Mouse (Mus musculus): ENCODE results near the gene Cep131. TPM values are rescaled to one million over a fixed set of nuclear protein-coding genes. Genes with fewer than 3 reads are reported as not detected.
A peak's percentile ranks its signal among the peaks of the same experiment; 100 is the strongest.

Cep131 gene
- polyA plus RNA-seq, 1 experiment: 10.4 TPM

DNA sequence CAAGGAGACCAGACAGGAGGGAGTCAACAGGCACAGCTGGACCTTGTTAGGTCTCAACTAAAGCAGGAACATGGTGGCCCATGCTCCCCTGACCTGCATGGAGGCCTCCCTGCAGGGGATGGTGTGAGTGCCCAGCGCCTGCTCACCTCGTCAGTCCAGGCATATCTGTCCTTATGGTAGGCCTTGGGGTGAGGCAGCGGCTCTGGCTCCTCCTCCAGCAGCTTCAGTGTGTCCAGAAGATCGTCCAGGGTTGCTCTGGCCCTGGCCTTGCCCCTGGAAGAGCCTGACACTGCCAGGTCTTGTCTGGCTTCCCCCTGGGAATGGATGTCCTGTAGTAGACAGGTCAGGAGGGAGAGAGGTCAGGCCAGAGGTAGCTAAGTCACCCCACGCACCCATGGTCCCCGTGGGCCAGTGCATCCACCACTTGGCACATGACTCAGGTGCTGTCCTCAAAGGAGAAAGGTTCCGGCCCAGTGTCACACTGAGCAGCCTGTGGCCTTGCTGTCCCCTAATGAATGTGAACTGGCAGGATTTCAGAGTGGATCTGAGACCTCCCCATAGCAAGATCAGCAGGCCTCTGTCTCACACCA, 14.8 kb downstream of the Cep131 start:
- peaks cover 13% of the 10 kb centered on the region; the same call in 1 of the 2 replicates for H3K4me1 ChIP-seq
- H3K36me3 ChIP-seq (replicated peaks; ENCODE audit: low read length): peaks cover 64% of the 10 kb centered on the region
- H3K9me3 ChIP-seq: no peaks in the 10 kb centered on the region
- peak overlapping the region; percentile 7 for H3K4me3 ChIP-seq (replicated peaks)
- TF ChIP-seq GATA1 (IDR thresholded peaks at IDR 0.05; ENCODE audit: borderline replicate concordance, low read length) (no peak), FLI1 (IDR thresholded peaks at IDR 0.05; ENCODE audit: low read length) (no peak)
- peaks cover 32% of the 10 kb centered on the region for H3K27me3 ChIP-seq (replicated peaks)

DNA sequence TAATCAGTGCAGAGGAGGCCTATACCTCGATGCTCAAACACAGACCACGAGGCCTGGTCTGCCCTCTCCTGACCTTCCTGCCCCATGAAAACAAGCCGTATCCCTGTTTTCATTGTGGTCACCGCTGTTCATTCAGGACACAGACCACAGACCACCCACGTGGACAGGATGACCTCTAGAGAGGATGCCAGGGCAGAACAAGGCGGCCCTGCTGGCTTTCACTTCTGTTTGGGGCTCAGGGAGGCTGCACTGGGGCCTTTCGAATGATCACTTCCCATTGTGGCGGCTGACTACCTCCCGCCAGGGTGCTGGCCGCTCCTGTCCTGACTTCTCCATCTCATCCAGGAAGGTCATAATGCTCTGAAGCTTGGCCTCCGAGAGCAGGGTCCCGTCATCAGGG, 15.6 kb downstream of the Cep131 start:
- Histone ChIP-seq H3K27me3 (replicated peaks) (peaks cover 35% of the 10 kb centered on the region), H3K4me1 (peaks cover 13% of the 10 kb centered on the region; the same call in 1 of the 2 replicates), H3K9me3 (no peaks in the 10 kb centered on the region), H3K4me3 (replicated peaks) (no peak overlapping the region), H3K36me3 (replicated peaks; ENCODE audit: low read length) (peaks cover 63% of the 10 kb centered on the region)
- TF ChIP-seq FLI1 (IDR thresholded peaks at IDR 0.05; ENCODE audit: low read length): no peak
- no peak for TF ChIP-seq GATA1 (IDR thresholded peaks at IDR 0.05; ENCODE audit: borderline replicate concordance, low read length)

DNA sequence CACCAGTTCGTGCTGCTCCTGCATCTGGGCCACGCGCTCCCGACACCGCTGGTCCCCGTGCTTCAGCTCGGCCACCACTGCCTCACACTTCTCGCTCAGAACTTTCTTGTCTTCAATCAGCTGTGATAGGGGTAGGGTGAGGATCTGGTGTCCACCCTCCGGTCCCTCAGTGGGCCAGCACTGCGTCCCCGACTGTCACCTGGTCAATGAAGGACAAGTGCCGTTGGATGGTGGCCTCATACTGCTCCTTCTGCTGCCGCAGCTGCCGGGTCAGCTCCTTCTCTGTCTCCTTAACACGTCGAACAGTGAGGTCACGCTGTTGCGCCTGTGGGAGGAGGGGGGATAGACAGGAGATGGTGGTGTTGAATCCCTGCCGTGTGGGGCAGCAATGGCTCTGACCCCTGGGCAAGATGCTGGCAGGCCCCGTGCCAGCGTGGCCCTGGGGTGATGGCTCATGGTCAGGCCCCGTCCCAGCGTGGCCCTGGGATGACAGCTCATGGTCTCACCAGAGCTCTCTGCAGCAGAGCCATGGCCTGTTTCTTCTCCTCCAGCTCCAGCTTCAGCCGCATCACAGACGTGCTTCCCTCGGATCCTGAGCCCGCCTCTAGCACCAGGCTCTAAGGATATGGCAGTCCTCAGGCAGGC, 16.2 kb downstream of the Cep131 start:
- TF ChIP-seq GATA1 (IDR thresholded peaks at IDR 0.05; ENCODE audit: borderline replicate concordance, low read length) (no peak), FLI1 (IDR thresholded peaks at IDR 0.05; ENCODE audit: low read length) (no peak)
- Histone ChIP-seq H3K4me3 (replicated peaks) (no peak overlapping the region), H3K27me3 (replicated peaks) (peaks cover 35% of the 10 kb centered on the region), H3K4me1 (peaks cover 18% of the 10 kb centered on the region; the same call in 1 of the 2 replicates), H3K36me3 (replicated peaks; ENCODE audit: low read length) (peaks cover 60% of the 10 kb centered on the region), H3K9me3 (no peaks in the 10 kb centered on the region)

DNA sequence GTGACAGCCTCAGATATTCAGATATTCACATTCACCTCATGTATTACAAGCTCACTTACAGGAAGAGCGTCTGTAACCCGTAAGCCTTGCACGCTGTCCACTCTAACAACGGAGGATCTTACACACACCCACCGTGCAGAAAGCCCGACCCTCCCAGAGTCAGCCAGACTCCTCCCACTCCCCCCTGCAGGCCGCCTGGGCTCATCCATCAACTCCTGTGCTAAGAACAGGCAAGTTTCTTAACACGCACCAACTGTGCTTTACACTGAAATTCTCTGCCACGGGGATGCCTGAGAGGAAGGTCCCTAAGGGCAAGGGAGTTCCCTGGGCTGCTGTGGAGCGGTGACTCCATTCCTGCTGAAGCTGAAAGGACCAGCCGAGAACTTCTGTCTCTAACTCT, 17.4 kb downstream of the Cep131 start:
- Histone ChIP-seq H3K27me3 (replicated peaks) (peaks cover 42% of the 10 kb centered on the region), H3K4me1 (peaks cover 29% of the 10 kb centered on the region), H3K36me3 (replicated peaks; ENCODE audit: low read length) (peaks cover 60% of the 10 kb centered on the region), H3K9me3 (no peaks in the 10 kb centered on the region), H3K4me3 (replicated peaks) (no peak overlapping the region)
- TF ChIP-seq FLI1 (IDR thresholded peaks at IDR 0.05; ENCODE audit: low read length) (no peak), GATA1 (IDR thresholded peaks at IDR 0.05; ENCODE audit: borderline replicate concordance, low read length) (no peak)

DNA sequence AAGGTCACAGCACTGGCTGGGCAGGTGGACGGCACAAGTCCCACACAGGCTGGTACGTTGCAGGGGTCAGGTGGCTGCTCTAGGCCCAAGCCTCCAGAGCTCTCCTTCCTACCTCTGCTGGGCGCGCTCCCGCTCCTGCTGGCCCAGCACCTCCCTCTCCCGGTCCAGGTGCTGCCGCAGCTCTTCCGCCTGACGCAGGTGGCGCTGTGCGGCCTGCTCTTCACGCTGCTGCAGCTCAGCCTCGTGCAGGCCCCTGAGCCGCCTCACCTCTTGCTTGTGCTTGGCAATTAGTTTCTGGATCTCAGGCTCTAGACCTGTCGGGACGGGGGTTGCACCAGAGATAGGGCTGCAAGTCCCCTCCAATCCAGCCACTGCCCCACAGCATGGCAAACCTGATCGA, 18.8 kb downstream of the Cep131 start:
- Histone ChIP-seq H3K9me3 (no peaks in the 10 kb centered on the region), H3K27me3 (replicated peaks) (peaks cover 47% of the 10 kb centered on the region), H3K4me3 (replicated peaks) (no peak overlapping the region), H3K36me3 (replicated peaks; ENCODE audit: low read length) (peaks cover 60% of the 10 kb centered on the region), H3K4me1 (peaks cover 38% of the 10 kb centered on the region)
- TF ChIP-seq GATA1 (IDR thresholded peaks at IDR 0.05; ENCODE audit: borderline replicate concordance, low read length) (no peak), FLI1 (IDR thresholded peaks at IDR 0.05; ENCODE audit: low read length) (no peak)

DNA sequence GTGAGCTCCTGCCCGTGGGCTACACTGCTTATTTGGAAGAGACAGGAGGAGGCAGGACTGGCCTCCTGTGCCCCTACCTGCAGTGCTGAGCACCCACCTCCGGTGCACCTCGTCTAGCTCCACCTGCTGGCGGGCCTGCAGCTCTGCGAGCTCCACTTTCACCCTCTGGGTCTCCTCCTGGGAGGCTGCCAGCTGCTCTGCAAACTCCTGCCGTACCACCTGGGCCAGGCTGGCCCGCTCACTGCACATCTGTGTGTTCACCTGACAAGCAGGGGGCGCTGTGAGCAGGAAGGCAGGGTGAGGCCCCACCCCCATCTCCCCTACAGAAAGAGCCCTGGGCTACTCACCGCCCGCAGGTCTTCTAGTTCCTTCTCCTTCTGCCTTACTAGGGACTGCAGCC, 21.3 kb downstream of the Cep131 start:
- Histone ChIP-seq H3K9me3 (no peaks in the 10 kb centered on the region), H3K4me3 (replicated peaks) (no peak overlapping the region)

DNA sequence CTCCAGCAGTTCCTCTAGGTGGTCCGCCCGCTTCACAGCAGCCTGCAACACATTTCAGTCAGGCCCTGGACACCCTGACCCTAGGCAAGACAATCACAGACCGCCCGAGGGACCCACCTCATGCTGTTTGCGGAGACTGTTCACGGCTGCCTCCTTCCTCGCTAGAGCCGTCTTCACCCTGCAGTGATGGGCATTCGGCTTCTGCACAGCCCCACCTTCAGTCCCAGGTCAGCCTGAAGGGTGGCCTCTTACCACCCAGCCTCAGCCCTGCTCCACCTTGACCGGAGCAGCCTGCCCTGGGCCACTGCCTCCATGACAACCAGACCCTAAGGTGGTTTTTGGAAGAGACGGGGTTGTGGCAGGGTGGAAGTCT, 22.0 kb downstream of the Cep131 start:
- H3K4me1 ChIP-seq: peaks cover 32% of the 10 kb centered on the region
- no peak overlapping the region for H3K4me3 ChIP-seq (replicated peaks)
- TF ChIP-seq FLI1 (IDR thresholded peaks at IDR 0.05; ENCODE audit: low read length) (no peak), GATA1 (IDR thresholded peaks at IDR 0.05; ENCODE audit: borderline replicate concordance, low read length) (no peak)
- H3K36me3 ChIP-seq (replicated peaks; ENCODE audit: low read length): peaks cover 31% of the 10 kb centered on the region
- peaks cover 63% of the 10 kb centered on the region for H3K27me3 ChIP-seq (replicated peaks)
- no peaks in the 10 kb centered on the region for H3K9me3 ChIP-seq

More for the DNA sequence above, 21.3 kb downstream of the Cep131 start:
- H3K36me3 ChIP-seq (replicated peaks; ENCODE audit: low read length): peaks cover 36% of the 10 kb centered on the region
- H3K27me3 ChIP-seq (replicated peaks): peaks cover 63% of the 10 kb centered on the region
- peaks cover 29% of the 10 kb centered on the region for H3K4me1 ChIP-seq
- TF ChIP-seq FLI1 (IDR thresholded peaks at IDR 0.05; ENCODE audit: low read length): no peak
- TF ChIP-seq GATA1 (IDR thresholded peaks at IDR 0.05; ENCODE audit: borderline replicate concordance, low read length): no peak

DNA sequence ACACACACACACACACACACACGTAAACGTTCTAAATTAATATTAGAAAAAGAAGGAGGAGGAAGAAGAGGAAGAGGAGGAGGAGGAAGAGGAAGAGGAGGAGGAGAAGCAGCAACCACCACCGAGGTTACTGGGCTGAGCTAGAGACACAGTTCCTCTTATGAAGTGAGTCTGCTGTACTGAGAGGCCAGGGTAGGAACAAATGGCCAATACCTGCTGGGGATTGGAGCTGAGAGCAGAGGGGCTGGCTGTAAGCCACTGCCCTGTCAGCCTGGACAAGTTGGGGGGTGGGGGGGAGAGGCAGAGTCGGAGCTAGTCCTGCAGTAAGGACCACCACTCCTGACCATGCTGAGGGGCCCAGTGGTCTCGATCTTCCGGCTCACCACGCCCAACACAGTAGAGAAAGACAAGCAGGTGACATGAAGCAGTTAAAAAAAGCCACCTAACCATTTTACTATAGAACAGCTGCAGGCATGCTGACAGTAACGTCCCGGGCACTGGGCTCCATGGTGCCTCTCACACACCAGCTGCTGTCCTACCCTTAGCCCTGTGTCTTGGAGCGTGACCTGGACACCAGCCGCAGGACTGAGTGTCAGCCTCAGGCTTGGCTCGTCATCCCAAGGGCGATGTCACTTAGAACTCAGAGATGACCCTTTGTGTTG, 22.5 kb downstream of the Cep131 start:
- Histone ChIP-seq H3K4me3 (replicated peaks) (no peak overlapping the region), H3K36me3 (replicated peaks; ENCODE audit: low read length) (peaks cover 27% of the 10 kb centered on the region), H3K4me1 (peaks cover 35% of the 10 kb centered on the region), H3K27me3 (replicated peaks) (peaks cover 64% of the 10 kb centered on the region), H3K9me3 (no peaks in the 10 kb centered on the region)
- TF ChIP-seq GATA1 (IDR thresholded peaks at IDR 0.05; ENCODE audit: borderline replicate concordance, low read length): no peak
- TF ChIP-seq FLI1 (IDR thresholded peaks at IDR 0.05; ENCODE audit: low read length): no peak

DNA sequence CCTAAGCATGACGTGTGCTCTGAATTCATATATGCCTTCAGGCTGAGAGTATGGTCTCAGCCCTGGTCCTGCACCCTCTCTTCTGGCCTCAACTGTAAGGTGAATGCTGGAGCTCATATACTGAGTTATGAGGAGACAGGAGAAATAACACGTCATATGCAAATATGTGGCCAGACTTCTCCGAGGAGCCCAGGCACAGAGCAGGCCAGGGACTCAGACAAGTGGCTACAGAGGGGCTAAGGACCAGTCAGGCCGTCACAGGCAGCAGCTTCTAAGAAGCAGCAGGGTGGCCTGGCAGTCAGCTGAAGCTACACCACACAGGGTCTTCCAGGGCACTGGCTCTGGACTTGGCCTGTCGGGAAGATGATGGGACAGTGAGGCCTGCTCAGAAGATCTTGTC, 23.3 kb downstream of the Cep131 start:
- no peak for TF ChIP-seq FLI1 (IDR thresholded peaks at IDR 0.05; ENCODE audit: low read length)
- TF ChIP-seq GATA1 (IDR thresholded peaks at IDR 0.05; ENCODE audit: borderline replicate concordance, low read length): no peak
- Histone ChIP-seq H3K27me3 (replicated peaks) (peaks cover 70% of the 10 kb centered on the region), H3K9me3 (no peaks in the 10 kb centered on the region), H3K4me3 (replicated peaks) (no peak overlapping the region), H3K4me1 (peaks cover 43% of the 10 kb centered on the region), H3K36me3 (replicated peaks; ENCODE audit: low read length) (peaks cover 25% of the 10 kb centered on the region)

DNA sequence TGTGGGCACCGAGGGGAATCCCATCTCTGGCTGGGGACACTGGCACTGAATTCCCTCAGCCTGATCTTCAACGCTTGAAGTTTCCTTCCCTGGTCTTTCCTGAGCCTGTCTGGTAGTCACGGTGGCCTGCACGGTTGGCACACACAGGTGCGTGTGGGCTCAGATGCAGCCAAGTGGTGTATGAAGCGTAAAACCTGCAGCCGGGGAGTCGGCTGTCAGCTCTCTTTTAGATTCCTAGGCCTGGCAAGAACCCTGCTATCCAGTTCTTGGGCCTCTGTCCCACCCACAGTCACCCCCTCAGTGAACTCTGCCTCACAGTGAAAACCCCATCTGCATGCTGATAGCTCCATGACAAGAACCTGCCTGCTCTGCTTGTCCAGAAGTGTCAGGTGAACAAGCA, 26.0 kb downstream of the Cep131 start:
- H3K36me3 ChIP-seq (replicated peaks; ENCODE audit: low read length): peaks cover 6% of the 10 kb centered on the region
- H3K27me3 ChIP-seq (replicated peaks): peaks cover 72% of the 10 kb centered on the region
- H3K4me3 ChIP-seq (replicated peaks): no peak overlapping the region
- H3K9me3 ChIP-seq: no peaks in the 10 kb centered on the region
- H3K4me1 ChIP-seq: peaks cover 55% of the 10 kb centered on the region
- TF ChIP-seq FLI1 (IDR thresholded peaks at IDR 0.05; ENCODE audit: low read length) (no peak), GATA1 (IDR thresholded peaks at IDR 0.05; ENCODE audit: borderline replicate concordance, low read length) (no peak)

Measured in megakaryocyte, embryonic 14.5 days (primary cell).